Mouse (Mus musculus) layer of hippocampus, postnatal 14 days (tissue): Measurements from ENCODE around the gene Gpc6. TPM values are rescaled to one million over a fixed set of nuclear protein-coding genes. Genes with fewer than 3 reads are reported as not detected.

ENCODE experiments used
- DNase-seq, 2 experiments: peaks; one replicate each; pipeline ENCODE4 v3.0.0; 2021 to 2022; ENCODE audit warnings: low spot score in 2 of 2, mixed read lengths in 1 of 2
- long read RNA-seq, 2 experiments: library from polyadenylated mRNA; stranded (forward); transcript quantifications; one replicate each; pipeline ENCODE4 v2.0.0; 2021
- total RNA-seq, 2 experiments: library from RNA; stranded (reverse); gene quantifications; 2 replicates each; pipeline ENCODE4 v1.2.3; 2021

The Gpc6 gene
- 10 to 100 TPM; 13.6 to 14.7 TPM for total RNA-seq
- long read RNA-seq, experiment 1, partial matches to known transcripts: 1 of 1 reads
- long read RNA-seq, experiment 1, other reads (novel, unspliced or antisense): 0 of 1 reads
- long read RNA-seq, experiment 2: 0 reads

DNA sequence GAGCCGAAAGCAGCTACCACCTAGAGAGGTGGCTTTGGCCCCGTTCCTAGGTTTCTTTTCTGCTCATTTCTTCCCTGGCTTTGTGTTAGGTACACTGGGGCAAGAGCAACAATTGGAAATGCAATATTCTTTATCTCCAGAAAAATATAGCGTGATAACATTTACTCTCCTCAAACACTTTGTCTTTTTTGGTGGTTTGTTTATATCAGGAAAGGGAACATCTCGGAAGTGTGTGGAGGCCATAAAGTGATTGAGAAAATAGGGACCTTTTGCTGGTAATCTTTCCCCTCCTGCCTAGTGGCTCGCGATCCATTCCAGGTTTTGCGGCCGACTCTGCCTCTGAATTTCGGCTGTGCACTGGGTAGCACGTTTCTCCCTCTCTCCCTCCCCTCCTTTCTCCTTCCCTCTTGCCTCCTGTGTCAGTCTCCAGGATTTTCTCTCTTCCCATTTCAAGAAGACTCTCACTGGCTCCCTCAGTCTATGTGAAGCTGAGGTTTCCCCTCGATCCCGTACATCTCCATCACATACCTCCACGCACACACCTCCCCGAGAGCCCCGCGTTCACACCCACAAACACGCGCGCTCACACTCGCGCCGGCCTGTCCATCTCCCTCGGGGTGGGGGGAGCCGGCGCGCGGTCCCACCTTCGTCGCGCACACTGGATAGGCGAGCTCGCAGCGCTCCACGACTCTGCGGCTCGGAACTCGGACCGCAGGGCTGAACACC is at the start of gene Gpc6:
Gene Gpc6, plus strand, starts transcription at position 440 of the 726 bp plus-strand sequence.
- DNase-seq: peak; percentile 73 to 86

DNA sequence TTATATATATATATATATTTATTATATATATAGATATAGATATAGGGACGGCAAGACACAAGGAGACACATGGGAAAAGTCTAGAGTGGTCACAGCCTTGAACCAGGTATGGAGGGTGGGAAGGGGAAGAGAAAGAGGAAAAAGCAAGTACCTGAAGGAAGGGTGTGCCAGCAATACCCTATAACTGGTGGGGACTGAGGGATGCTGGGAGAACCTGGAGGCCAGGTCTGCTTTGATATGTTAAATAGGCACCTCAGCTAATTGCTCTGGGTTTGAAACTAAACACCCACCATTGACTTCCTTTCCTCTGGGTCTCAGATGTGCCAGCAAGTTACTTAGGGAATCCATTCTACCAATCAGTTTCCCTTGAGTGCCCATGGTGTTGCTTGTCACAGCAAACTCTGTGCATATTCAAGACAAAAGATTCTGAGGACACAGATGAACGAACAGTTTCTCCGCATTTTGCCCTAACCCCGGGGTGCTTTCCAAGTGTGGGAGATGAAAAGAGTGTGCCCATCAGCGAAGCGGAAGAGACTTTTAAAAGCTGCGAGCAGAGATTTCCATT is 42.6 kb upstream of the Gpc6 start:
- DNase-seq: no peak

DNA sequence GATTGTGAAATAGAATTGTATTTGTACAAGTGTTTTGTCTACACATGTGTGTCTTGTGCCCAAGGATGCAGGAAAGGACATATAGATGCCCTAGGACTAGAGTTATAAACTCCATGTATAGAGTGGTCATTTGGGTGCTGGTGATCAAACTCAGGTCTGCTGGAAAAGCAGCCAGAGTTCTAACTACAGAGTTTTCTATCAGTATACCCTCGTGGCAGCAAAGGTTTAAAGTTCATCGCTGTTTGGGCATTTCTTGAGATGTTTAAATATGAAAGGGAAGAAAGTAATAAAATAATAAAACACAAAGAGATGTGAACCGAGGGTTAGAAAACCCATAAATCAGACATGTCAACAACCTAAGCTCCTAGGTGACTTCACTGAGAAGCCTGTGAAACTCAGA is 30.8 kb upstream of the Gpc6 start:
- no peak for DNase-seq

DNA sequence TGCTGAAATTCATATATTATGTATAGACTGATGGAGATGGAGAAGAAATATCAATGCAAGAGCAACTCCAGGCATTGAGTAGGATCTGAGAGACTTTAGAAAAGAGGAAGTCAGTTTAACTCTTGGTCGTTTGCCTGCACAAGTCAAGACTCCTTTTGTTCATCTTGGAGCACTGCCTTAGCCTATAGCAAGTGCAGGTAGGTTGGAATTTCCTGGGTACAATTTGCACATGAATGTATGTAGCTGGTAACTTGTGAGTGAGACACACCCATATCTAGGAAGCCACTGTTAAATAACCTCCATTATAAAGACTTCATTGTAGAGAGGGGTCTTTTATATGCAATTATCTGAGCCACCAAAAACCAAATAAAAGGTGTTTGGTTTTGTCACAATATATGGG is 27.1 kb upstream of the Gpc6 start:
- DNase-seq: no peak

DNA sequence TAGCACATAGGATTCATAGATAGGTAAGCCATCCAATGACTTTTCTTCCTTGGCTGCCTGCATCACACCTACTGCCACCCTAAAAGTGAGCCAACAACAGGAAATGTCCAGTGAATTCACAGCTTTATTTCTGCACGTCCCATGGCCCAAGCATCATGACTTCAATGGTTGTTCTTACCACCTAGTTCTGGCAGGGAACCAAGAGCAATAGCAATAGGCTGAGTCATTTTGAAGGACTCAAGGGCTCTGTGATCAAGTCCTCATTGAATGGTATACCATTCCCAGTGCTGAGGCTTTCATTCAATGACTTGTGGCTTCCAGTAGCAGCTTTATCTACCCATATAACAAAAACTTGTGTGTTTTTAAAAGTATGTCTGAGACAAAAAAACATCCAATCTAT is 13.3 kb upstream of the Gpc6 start:
- DNase-seq: no peak

DNA sequence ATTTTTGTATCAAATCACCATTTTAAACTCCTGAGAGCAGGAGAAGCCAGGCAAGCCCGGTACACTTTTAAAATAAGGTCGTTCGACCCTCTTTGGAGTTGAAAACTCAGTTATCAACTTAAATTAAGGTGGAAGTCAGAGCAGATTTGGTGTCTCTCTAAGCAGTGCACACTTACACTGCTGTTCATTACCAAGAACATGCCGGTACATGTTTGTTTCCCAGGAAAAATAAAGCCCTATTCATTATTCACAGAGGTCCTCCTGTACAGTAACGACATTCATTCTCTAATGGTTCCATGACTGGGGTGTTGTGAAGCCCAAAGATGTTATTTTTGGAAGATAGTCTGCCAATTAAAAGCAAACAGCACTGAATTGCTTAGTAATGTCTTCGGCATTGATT is 8.2 kb upstream of the Gpc6 start:
- DNase-seq: no peak

DNA sequence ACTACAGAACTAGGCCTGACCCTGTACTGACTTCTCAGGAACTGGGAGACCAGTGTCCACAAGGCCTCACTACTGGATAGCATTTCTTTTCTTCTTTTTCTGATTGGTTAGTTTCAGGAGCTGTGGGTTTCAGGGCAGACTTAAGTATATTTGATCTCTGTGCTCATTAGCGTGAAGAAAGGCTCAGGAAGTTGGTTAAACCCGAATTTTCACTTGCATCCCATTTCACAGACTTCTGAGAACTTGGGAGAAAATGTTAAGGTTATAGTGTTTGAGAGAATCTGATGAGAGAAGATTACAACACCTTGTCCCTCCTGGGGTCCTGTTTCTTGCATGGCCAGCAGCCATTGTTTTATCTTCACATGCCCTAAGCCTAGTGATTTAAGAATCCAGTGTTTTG is 849 bp upstream of the Gpc6 start:
- no peak for DNase-seq

DNA sequence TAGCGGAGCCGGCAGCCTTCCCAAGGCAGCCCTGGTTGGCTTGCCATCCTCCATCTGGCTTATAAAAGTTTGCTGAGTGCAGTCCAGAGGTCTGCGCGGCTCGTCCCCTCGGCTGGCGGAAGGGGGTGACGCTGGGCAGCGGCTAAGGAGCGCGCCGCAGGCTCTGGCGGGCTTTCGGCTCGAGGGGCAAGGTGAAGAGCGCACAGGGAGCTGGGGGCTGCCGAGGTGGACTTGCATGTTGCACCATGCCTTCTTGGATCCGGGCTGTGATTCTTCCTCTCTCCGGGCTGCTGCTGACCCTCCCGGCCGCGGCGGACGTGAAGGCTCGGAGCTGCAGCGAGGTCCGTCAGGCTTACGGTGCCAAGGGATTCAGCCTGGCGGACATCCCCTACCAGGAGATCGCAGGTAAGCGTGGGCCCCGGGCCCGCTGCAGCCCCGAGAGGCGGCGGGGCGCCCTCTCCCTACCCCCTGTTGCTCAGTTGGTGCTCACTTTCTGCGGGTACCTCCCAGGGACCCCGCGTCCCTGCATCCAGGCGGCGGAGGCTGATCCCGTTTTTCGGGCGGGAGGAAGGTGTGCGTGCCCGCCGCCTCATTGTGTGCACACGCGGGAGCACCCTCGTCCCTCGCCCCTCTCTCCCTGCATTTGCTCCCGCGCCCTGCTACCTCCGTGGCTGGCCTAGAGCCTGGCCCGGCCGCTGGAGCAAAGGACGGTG is 732 bp downstream of the Gpc6 start:
- DNase-seq: peak in 1 of 2 experiments; percentile 34

DNA sequence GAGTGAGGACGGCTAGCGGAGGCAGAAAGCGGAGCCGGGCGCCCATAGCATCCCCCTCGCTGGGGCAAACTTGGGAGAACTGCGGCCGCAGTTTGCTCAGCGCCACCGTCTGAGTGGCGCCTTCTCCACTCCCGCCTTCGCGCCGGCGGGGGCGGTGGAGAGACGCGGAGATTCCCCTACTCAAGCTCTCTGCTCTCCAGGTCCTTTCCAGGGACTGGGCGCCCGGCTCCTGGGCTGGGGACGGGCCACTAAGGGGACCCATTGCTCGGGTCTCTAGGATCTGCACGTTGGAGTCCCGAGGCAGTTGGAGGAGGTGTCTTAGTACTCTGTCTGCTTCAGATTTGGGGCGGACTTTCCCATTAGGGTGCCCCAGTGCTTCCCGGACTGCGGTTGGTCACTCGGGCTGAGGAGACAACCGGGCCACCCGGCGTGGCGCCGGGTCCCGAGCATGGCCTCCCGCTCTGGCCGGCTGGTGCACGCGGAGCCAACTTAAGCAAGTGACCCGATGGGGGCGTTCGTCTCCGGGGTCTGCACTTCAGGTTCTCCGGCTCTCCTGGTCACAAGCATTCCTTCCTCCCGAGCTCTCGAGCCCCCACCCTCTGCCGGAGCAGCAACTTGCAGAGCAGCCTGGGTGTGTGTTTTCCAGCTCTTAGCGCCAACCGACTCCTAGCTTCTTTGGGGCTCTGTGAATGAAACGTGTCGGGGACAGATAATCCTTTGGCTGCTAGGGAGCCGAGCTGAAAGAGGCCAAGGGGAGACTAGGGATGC is 1.5 kb downstream of the Gpc6 start:
- peak; percentile 67 for DNase-seq

DNA sequence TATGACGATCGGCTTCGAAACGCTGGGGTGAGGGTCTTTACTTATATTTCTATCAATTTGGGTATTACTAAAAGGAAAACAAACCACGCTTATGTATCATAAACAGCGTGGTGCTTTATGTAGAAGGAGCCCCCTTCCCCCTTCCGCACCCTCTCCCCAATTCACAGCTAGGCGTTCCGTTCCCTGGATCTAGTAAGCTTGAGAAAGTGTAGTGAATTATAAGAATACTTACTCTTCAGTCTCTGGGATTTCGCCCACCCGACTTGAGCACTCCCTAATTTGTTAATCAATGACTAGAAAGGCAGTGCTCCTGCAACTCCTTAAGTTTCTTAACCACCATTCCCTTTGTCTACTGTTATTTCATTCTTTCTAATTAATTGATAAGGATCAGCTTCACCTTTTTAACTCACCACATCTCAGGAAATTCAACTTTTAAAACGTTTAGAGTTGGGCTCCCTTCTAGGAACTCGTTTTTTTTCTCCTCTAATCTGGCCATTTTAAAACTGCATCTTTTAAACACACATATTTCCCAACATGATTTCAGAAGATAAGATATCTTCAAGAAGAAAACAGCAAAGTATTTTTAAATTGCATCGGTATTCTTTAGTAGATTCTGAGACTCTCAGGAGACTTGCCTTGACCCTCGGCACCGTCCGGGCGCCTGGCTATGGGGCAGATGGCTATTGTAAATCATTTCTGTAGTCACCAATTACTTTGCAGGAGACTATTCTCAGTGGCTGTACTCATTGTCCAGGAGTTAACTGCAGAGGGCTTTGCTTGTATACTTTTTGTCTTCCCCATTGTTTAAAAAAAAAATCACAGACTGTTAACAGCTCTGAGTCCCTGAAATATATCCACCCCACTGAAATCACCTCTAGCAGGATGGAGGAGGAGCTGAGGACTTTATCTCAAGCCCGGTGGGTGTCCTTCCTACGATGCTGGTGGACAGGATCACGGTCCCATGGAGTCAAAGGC is 2.5 kb downstream of the Gpc6 start:
- no peak for DNase-seq

DNA sequence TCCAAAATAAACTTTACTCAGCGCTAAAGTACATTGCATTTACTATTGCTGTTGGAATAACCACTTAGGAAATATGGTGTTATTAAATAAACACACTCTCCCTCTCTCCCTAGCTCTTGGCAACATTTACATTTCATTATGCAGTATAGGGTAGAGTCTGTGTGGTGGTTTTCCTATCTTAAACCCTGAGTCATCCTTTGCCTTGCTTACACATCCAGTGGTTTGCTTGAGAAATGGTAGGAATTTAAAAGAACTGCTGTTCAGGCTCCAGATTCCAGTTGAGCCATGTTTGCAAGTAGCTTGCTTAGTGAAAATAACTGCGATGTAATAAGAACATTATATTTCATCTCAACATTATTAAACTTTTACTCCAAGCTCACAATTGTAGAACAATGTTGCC is 3.3 kb downstream of the Gpc6 start:
- DNase-seq: no peak

DNA sequence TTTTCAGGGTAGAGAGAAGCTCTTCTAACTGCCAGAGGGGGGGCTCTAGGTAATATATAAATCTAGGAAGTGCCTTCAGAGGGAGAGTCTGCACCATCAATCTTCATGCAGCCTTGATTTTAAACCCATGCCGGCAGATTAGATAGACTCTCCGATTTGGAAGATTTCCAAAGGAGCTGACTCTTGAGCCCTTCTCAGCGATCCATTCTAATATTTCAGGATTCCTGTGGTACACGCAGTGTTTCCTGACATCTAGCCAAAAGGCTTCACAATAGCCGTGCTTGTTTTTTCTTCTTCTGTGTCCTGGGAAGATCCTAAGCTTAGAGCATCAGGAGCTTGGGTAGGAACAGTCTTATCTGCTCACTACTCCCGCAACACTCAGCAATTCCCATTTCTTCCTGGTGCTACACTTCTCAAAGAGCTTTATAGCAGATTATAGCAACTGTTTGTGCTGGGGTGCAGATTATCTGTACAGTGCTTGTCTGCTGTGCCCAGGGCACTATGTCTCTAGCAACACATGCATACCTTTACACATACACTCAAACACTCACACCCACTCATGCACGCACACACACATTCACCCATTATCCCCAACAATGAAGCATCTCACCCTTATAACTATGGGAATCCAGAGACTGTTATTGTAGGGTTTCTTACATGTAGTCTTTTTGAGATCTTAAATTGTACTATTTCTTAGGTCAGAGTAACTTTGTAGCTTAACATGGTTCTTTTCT is 3.8 kb downstream of the Gpc6 start:
- DNase-seq: no peak

DNA sequence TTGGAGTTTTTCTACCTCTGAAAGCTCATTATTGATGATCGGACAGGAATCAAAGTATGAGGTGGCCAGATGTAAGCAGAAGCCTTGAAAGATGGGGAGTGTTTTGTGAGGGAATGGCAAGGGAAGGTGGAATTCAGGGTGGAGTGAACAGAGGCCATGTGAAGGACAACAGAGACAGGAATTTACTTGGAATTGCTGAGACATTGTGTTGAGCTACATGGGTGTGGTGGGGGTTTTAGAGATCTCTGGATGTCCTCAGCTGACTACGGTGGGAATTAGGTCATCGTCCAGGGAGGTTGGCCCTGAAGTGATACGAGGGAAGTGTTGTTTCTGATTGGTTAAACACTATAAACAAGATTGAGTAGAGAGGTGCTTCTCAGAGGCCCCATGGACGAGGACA is 8.7 kb downstream of the Gpc6 start:
- DNase-seq: no peak

DNA sequence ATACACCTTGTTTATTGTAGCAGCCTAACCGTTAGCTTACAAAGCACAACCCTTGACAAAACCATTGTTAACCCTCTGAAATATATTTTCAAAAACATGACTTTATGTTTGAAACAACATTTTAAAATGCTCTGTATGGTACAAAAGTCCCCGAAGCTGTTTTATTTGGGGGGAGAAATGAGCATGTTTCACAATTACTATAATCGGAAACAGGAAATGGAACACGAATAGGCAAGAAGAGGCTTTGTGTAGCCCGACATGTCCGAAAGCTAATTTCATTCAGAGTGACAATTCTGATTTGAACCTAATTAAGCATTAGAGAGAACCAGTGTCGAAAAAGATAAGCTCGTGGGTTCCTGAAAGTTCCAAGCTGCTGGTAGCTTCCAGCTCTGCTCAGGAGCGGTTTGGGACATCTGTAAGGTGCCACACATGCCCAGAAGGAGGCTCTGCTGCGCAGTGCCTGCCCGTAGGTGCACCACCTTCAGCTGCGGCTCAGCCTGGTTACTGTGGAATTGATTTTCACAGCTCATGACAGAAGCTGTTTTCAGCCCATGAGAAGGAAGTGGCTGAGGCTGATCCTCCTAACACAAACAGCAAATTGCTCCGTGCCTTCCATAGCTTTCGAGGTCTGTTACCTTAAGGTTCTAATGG is 12.9 kb downstream of the Gpc6 start:
- DNase-seq: peak in 1 of 2 experiments; percentile 16

DNA sequence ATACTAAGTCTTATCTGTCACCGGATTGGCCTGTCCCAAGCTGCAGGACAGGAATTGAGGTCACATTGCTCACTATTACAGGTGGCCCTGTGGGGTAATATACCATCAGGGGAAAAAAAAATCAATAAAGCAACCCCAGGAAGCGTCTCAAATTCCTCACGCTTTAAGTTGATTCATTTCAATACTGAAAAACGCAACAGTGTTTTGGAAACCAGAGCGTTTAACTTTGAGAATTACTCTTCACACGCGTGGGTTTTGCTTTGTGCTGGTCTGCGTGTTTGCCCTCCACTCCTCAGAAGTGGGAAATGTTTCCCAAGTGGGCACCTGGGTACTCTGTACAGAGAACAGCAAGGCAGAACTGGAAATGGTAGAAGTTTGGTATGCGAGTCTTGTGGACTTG is 13.6 kb downstream of the Gpc6 start:
- DNase-seq: no peak

DNA sequence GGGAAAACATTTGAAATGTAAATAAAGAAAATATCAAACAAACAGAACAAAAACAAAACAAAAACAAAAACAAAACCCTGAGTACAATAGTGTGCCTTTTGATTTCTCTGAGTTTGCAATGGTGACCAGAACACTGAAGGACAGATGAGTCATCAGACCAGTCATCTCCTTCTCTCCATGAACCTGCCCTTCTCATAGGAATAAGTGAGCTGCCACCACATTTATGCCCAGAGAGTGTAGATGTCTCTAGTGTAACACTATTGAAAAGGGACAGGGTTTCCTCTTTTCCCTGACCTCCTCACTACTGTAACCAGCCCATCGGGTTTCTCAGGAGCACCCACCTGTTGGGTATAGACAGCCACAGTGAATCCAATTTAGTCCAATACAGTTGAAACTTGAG is 14.4 kb downstream of the Gpc6 start:
- no peak for DNase-seq

DNA sequence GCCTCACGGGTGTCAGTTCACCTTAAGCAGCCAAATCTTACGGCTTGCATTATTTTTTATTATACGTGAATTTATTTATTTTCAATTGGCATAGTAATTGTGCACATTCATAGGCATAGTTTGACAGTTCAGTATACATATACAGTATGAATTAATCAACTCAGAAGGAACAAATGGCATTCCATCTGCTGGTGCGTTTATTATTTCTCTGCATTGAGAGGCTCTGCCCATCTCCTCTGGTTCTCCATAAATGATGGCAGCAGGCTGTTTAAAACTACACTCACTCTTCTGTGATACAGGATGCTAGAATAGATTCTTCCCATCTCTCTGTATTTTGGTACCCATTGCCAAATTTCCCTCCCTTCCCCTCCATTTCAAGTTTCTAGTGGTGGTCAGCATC is 16.7 kb downstream of the Gpc6 start:
- DNase-seq: no peak

DNA sequence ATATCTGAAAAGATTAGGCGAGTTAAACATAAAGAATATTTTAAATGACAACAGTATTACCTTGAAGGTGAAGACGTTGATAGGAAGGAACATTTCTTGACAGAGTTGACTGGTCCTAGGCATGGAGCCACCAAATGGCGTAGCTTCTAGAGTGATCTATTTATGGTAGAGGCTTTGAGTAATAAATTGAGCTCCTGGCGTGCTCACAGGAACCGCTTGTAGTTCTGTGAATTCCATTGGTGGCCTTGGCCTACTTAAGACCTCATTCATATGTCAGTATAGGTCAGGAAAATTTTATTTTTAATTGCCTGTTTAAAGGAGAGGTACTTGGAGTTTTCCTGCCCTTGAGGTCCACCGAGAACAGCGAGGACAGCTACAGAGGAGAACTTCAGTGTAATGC is 18.6 kb downstream of the Gpc6 start:
- DNase-seq: no peak

DNA sequence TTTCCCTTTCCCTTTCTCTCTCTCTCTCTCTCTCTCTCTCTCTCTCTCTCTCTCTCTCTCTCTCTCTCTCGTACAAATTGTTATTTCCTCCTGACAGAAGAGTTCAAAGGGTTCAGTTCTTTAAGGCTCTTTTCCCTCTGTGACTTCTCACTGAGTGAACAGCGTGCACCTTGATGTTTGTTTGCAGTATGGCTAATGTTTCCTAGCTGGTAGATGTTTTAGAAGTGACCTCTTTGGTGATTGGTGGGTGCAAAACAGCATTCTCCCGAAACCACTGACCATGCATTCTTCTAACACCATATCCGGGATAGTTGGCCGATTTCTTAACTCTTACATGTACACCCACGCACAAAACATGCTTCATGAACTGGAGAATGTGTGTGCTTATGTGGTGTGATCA is 20.9 kb downstream of the Gpc6 start:
- DNase-seq: no peak
